Comparison of ENCODE assay signal across 1 mouse cellular context in the genomic region with DNA sequence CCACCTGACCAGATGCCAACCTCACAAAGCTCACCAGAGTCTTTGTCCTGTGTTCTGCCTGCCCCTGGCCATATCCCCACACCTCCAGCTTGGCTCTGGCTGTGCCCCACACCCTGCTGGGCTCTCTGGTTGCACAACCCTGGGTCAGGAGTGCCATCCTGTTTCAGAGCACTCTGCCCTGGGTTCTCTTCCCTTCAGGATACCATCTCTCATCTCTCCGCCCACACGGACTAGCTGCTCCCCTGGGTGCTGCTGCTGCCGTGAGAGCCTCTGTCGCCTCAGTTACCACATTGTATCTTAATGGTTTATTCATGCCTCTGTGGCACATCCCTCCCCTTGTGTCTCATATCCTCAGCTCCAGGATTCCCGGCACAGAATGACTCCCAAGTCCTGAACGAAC.
A peak's percentile ranks its signal among the peaks of the same experiment; 100 is the strongest.
TF ChIP-seq lines count a peak whose summit lies in the region.

No protein-coding gene starts in this region.

TF ChIP-seq in MEL, 35 proteins besides CTCF, POLR2A, EP300 and RAD21 (continued from another document):
- 0 out of 2 replicates have a peak, but pooled peaks have one; percentile 28 for TF ChIP-seq ELF1 (IDR thresholded peaks at IDR 0.05; ENCODE audit: low read depth, low read length)
TF ChIP-seq in MEL: peak in this region for 3.
